Mouse (Mus musculus) stomach, postnatal 0 days (tissue): ENCODE data around the gene Cdh9. TPM values are rescaled to one million over a fixed set of nuclear protein-coding genes. Genes with fewer than 3 reads are reported as not detected.

Source experiments
- ATAC-seq: fragments of 200-750 bp; cut with Nextera tagmentation; 2 replicates; pipeline ENCODE4 v1.8.0; 2017; ENCODE audit not compliant: low FRiP score, low TSS enrichment
- DNase-seq: peaks from one replicate; pipeline ENCODE4 v3.0.0-alpha.2; 2016; ENCODE audit warnings: low spot score
- H3K27ac ChIP-seq: fragments of 300-500 bp; sonication (generic); replicated peaks from 2 replicates; pipeline ENCODE4 v1.5.1; 2014; ENCODE audit warnings: mild to moderate bottlenecking, control low read depth
- H3K27me3 ChIP-seq: fragments of 300-500 bp; sonication (generic); 2 replicates; pipeline ENCODE4 v1.6.1; 2014; ENCODE audit warnings: low read length; ENCODE audit not compliant: control insufficient read depth, insufficient read depth
- H3K36me3 ChIP-seq: fragments of 300-500 bp; sonication (generic); 2 replicates; pipeline ENCODE4 v1.6.1; 2014; ENCODE audit warnings: low read length, mixed read lengths; ENCODE audit not compliant: control insufficient read depth, insufficient read depth
- H3K4me1 ChIP-seq: fragments of 300-500 bp; sonication (generic); replicated peaks from 2 replicates; pipeline ENCODE4 v1.6.1; 2014; ENCODE audit warnings: antibody characterized with exemption; ENCODE audit not compliant: control insufficient read depth, insufficient read depth
- H3K4me2 ChIP-seq: fragments of 300-500 bp; sonication (generic); replicated peaks from 2 replicates; pipeline ENCODE4 v1.6.1; 2014; ENCODE audit warnings: low read depth, mild to moderate bottlenecking, control low read depth, moderate library complexity
- H3K4me3 ChIP-seq: fragments of 300-500 bp; sonication (generic); 2 replicates; pipeline ENCODE4 v1.5.1; 2014; ENCODE audit warnings: low read depth, low read length, control low read depth
- H3K9ac ChIP-seq: fragments of 300-500 bp; sonication (generic); 2 replicates; pipeline ENCODE4 v1.6.1; 2014; ENCODE audit warnings: mild to moderate bottlenecking, low read length, control low read depth, mixed read lengths
- H3K9me3 ChIP-seq: fragments of 300-500 bp; sonication (generic); 2 replicates; pipeline ENCODE4 v1.6.1; 2016; ENCODE audit warnings: low read length; ENCODE audit not compliant: control insufficient read depth
- CTCF ChIP-seq: IDR thresholded peaks from 2 replicates; pipeline ENCODE4 v1.5.1; 2016; ENCODE audit warnings: antibody characterized with exemption, low read depth, mild to moderate bottlenecking, moderate library complexity
- EP300 ChIP-seq: optimal IDR thresholded peaks from 2 replicates; pipeline ENCODE3; 2016; ENCODE audit warnings: antibody characterized with exemption
- WGBS: fragments of 180-500 bp; shearing (Covaris S2); extraction: QIAGEN DNeasy Blood & Tissue Kit; methylation state at CpG from one replicate; pipeline ENCODE4 v1.1.7; 2014; 5-methylcytosine and 5-hydroxymethylcytosine counted together
- polyA plus RNA-seq: library from polyadenylated mRNA; unstranded; fragments of >200 nt; fragmentation: Nextera tagmentation; extraction: Ambion mirVana; gene quantifications from 2 replicates; pipeline ENCODE4 v1.2.1, GENCODE M21; 2015

The Cdh9 gene
- 0.08 and 0.13 TPM in 2 replicates for polyA plus RNA-seq

GRCm38 (mm10) chr15:16728470-16729011, at the start of gene Cdh9:
TSS of gene Cdh9 (plus strand) at chr15:16728756.
- ATAC-seq, result no peak
- H3K9me3 ChIP-seq, result no peaks in the 10 kb centered on the region
- WGBS, result 1% methylated on average over 14 of the region's 14 CpGs
- H3K27me3 ChIP-seq, result no peaks in the 10 kb centered on the region
- TF ChIP-seq EP300 (no peak), CTCF (no peak)
- H3K36me3 ChIP-seq, result no peaks in the 10 kb centered on the region
- H3K4me3 ChIP-seq, result peak within 1 kb of the TSS; percentile 28
- no peaks in the 10 kb centered on the region for H3K4me1 ChIP-seq
- H3K9ac ChIP-seq, result no peak within 1 kb of the TSS
- DNase-seq, result peak; percentile 18
- peak within 1 kb of the TSS; percentile 52 for H3K4me2 ChIP-seq
- H3K27ac ChIP-seq, result no peak within 1 kb of the TSS

GRCm38 (mm10) chr15:16679096-16679495, 49.5 kb upstream of the Cdh9 start:
- WGBS, result 83% methylated on average over 5 of the region's 5 CpGs
- no peak overlapping the region for H3K4me2 ChIP-seq

GRCm38 (mm10) chr15:16699821-16700220, 28.7 kb upstream of the Cdh9 start:
- WGBS, result 72% methylated on average over 3 of the region's 3 CpGs
- Histone ChIP-seq H3K4me1 (no peaks in the 10 kb centered on the region), H3K27me3 (no peaks in the 10 kb centered on the region), H3K4me3 (no peak overlapping the region), H3K4me2 (no peak overlapping the region), H3K36me3 (no peaks in the 10 kb centered on the region), H3K27ac (no peak overlapping the region), H3K9ac (no peak overlapping the region), H3K9me3 (no peaks in the 10 kb centered on the region)
- no peak for DNase-seq
- TF ChIP-seq EP300 (no peak), CTCF (no peak)
- no peak for ATAC-seq

More at GRCm38 (mm10) chr15:16679096-16679495, 49.5 kb upstream of the Cdh9 start:
- H3K4me3 ChIP-seq, result no peak overlapping the region
- no peak overlapping the region for H3K9ac ChIP-seq
- no peaks in the 10 kb centered on the region for H3K9me3 ChIP-seq
- no peaks in the 10 kb centered on the region for H3K27me3 ChIP-seq
- no peak for DNase-seq
- no peak for ATAC-seq
- TF ChIP-seq EP300, result no peak
- no peak for TF ChIP-seq CTCF
- no peak overlapping the region for H3K27ac ChIP-seq
- H3K4me1 ChIP-seq, result no peaks in the 10 kb centered on the region
- no peaks in the 10 kb centered on the region for H3K36me3 ChIP-seq

- H3K4me1 ChIP-seq, result no peaks in the 10 kb centered on the region
- H3K27me3 ChIP-seq, result no peaks in the 10 kb centered on the region
- no peak for ATAC-seq
- no peaks in the 10 kb centered on the region for H3K36me3 ChIP-seq
- DNase-seq, result no peak
- H3K4me3 ChIP-seq, result no peak overlapping the region
- H3K27ac ChIP-seq, result no peak overlapping the region
- H3K9ac ChIP-seq, result no peak overlapping the region
- 46% methylated on average over 1 of the region's 1 CpGs for WGBS
- H3K4me2 ChIP-seq, result no peak overlapping the region
- no peaks in the 10 kb centered on the region for H3K9me3 ChIP-seq
- TF ChIP-seq EP300 (no peak), CTCF (no peak)
Observed at GRCm38 (mm10) chr15:16702340-16702739, 26.2 kb upstream of the Cdh9 start.

- H3K27ac ChIP-seq, result no peak overlapping the region
- no peaks in the 10 kb centered on the region for H3K27me3 ChIP-seq
- no peak for TF ChIP-seq CTCF
- no peak for TF ChIP-seq EP300
- WGBS, result 82% methylated on average over 4 of the region's 4 CpGs
- no peak overlapping the region for H3K4me3 ChIP-seq
- ATAC-seq (no peak), DNase-seq (no peak)
- no peaks in the 10 kb centered on the region for H3K36me3 ChIP-seq
- H3K9me3 ChIP-seq, result no peaks in the 10 kb centered on the region
- H3K9ac ChIP-seq, result no peak overlapping the region
- H3K4me1 ChIP-seq, result no peaks in the 10 kb centered on the region
- no peak overlapping the region for H3K4me2 ChIP-seq
Observed at GRCm38 (mm10) chr15:16739088-16739487, 10.5 kb downstream of the Cdh9 start.

GRCm38 (mm10) chr15:16746672-16747071, 18.1 kb downstream of the Cdh9 start:
- Histone ChIP-seq H3K36me3 (no peaks in the 10 kb centered on the region), H3K4me1 (no peaks in the 10 kb centered on the region), H3K4me3 (no peak overlapping the region), H3K9me3 (no peaks in the 10 kb centered on the region), H3K27me3 (no peaks in the 10 kb centered on the region), H3K27ac (no peak overlapping the region), H3K4me2 (no peak overlapping the region), H3K9ac (no peak overlapping the region)
- TF ChIP-seq EP300 (no peak), CTCF (no peak)
- 87% methylated on average over 1 of the region's 1 CpGs for WGBS
- DNase-seq (no peak), ATAC-seq (no peak)
